Mouse (Mus musculus) frontal cortex, adult 2 months (tissue): ENCODE measurements around the gene Gm9789. TPM values are rescaled to one million over a fixed set of nuclear protein-coding genes. Genes with fewer than 3 reads are reported as not detected.
"Not testable (repeated sequence)": the region's sequence is repeated elsewhere in the genome, so short reads cannot be mapped to it uniquely, and the experiment has no call there.

Experiments used
- DNase-seq, 2 experiments: peaks; one replicate each; pipeline ENCODE4 v3.0.0; 2022; ENCODE audit warnings: low spot score in 1 of 2; ENCODE audit errors: extremely low spot score in 1 of 2
- polyA plus RNA-seq: library from polyadenylated mRNA; depleted of rRNA; stranded (reverse); fragments of >200 nt; gene quantifications from 2 replicates; pipeline ENCODE4 v1.2.3, GENCODE M21; 2012; rRNA removed

The Gm9789 gene
- polyA plus RNA-seq: not detected in 2 replicates

DNA sequence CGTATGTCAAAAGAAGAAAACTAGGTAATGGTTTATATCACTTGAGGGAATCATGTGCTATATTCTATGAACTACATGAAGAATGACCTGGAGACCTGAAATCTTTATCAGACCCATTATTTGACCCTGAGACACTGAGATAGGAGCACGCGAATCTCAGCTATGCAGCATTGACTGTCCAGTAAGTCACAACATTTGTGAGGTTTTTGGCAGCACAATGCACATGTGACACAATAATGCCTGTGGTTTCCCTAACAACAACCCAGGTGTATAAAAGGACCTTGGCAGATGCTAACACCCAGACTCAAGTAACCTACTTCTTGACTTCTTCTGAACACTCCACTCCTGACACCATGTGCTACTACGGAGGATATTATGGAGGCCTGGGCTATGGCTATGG, at the start of gene Gm9789:
TSS of gene Gm9789 (plus strand) at position 301 of the 400 bp plus-strand sequence.
- no peak for DNase-seq

GRCm38 (mm10) chr16:89140551-89140950, 17.2 kb upstream of the Gm9789 start, which contains the start of gene Gm6358:
Gene Gm6358 (plus strand): TSS chr16:89140851.
- no peak for DNase-seq

DNA sequence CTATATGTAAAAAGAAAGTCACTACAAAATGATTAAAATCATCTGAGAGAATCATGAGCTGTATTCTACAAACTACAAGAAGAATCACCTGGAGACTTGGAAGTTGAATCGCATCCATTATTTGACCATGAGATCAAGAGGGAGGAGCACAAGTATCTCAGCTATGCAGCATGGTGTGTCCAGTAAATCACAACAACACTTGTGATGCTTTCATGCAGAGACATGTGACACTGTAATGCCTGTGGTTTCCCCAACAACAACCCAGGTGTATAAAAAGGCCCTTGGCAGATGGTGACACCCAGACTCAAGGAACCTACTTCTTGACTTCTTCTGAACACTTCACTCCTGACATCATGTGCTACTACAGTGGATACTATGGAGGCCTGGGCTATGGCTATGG, 7.0 kb upstream of the Gm9789 start, which contains the start of gene Gm10061:
TSS of gene Gm10061 (plus strand) at position 301 of the 400 bp plus-strand sequence.
- no peak for DNase-seq

DNA sequence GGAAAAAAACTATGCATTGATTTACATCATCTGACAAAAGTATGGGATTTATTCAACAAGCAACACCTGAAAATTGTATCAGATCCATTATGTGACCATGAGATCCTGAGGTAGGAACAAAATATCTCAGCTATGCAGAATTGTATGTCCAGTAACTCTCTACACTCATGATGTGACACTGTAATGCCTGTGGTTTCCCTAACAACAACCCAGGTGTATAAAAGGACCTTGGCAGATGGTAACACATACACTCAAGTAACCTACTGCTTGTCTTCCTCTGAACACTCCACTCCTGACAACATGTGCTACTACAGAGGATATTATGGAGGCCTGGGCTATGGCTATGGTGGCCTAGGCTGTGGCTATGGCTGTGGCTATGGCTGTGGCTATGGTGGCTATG, 11.4 kb downstream of the Gm9789 start, which contains the start of gene Gm7735:
TSS of gene Gm7735 (plus strand) at position 301 of the 400 bp plus-strand sequence.
- not testable (repeated sequence) for DNase-seq

DNA sequence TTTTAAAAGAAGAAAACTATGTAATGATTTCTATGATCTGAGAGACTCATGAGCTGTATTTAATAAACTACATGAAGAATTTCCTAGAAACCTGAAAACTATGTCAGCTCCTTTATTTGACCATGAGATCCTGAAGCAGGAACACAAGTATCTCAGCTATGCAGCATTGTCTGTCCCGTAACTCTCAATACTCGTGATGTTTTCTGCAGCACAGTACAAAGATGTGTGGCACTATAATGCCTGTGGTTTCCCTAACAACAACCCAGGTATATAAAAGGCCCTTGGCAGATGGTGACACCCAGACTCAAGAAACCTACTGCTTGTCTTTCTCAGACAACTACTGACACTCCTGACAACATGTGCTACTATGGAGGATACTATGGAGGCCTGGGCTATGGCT, 16.7 kb downstream of the Gm9789 start, which contains the start of gene 1110057P08Rik:
TSS of gene 1110057P08Rik (plus strand) at position 301 of the 400 bp plus-strand sequence.
- DNase-seq: no peak

DNA sequence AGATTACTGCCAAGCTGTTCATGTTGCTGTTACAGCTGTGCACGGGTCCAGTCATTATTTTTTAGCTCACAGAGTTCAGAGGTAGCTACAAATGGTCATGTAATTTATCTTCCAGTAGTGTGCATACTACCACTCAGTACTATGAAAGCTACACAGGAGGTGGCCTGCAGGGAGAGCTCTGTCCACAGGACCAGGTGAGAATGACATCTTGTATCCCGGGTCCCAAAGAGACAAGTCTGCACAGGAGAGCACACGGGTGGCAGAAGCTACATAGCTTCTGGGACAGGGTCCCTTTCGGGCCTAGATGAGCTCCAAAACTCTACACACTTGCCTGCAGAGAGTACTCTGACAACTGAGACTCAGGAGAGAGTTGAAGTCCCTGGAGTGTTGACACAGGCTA, 30.9 kb downstream of the Gm9789 start:
- DNase-seq: no peak

- no peak for DNase-seq
Measured at GRCm38 (mm10) chr16:89205561-89205960, 47.8 kb downstream of the Gm9789 start, which contains the start of gene Krtap20-2. Gene Krtap20-2 (plus strand): TSS chr16:89205861.

Other genes starting within 250 kb of the Gm9789 start
- not detected in 2 replicates for gene Krtap19-9b, start 225.7 kb upstream of the Gm9789 start, polyA plus RNA-seq
- gene Krtap16-3, start 195.1 kb upstream of the Gm9789 start, polyA plus RNA-seq: not detected in 2 replicates
- gene Krtap22-2, start 147.2 kb upstream of the Gm9789 start, polyA plus RNA-seq: not detected in 2 replicates
- not detected in 2 replicates for gene Gm10229, start 142.7 kb upstream of the Gm9789 start, polyA plus RNA-seq
- not detected in 2 replicates for gene Krtap6-1, start 126.3 kb upstream of the Gm9789 start, polyA plus RNA-seq
- gene Gm10228, start 116.5 kb upstream of the Gm9789 start, polyA plus RNA-seq: not detected in 2 replicates
- not detected in 2 replicates for gene Krtap6-5, start 110.1 kb upstream of the Gm9789 start, polyA plus RNA-seq
- gene 1110025L11Rik, start 94.0 kb upstream of the Gm9789 start, polyA plus RNA-seq: not detected in 2 replicates
- not detected in 2 replicates for gene Krtap6-3, start 73.9 kb upstream of the Gm9789 start, polyA plus RNA-seq
- gene Gm6358, start 17.1 kb upstream of the Gm9789 start, polyA plus RNA-seq: not detected in 2 replicates
- gene Gm10061, start 6.9 kb upstream of the Gm9789 start, polyA plus RNA-seq: not detected in 2 replicates
- gene Gm7735, start 11.5 kb downstream of the Gm9789 start, polyA plus RNA-seq: not detected in 2 replicates
- gene 1110057P08Rik, start 16.8 kb downstream of the Gm9789 start, polyA plus RNA-seq: not detected in 2 replicates
- not detected in 2 replicates for gene Krtap20-2, start 47.9 kb downstream of the Gm9789 start, polyA plus RNA-seq
- gene Krtap21-1, start 245.9 kb downstream of the Gm9789 start, polyA plus RNA-seq: not detected in 2 replicates